Mouse (Mus musculus) liver, embryonic 11.5 days (tissue): ENCODE measurements around the gene Ncapd3. TPM values are rescaled to one million over a fixed set of nuclear protein-coding genes. Genes with fewer than 3 reads are reported as not detected.

Source experiments
- ATAC-seq: fragments of 200-750 bp; cut with Nextera tagmentation; replicated peaks from 2 replicates; pipeline ENCODE4 v1.8.0; 2017; ENCODE audit warnings: moderate number of reproducible peaks, mild to moderate bottlenecking, moderate TSS enrichment, moderate library complexity; ENCODE audit not compliant: low FRiP score
- DNase-seq: peaks from one replicate; pipeline ENCODE4 v3.0.0-alpha.2; 2017; ENCODE audit warnings: low spot score
- H3K27ac ChIP-seq: fragments of 300-500 bp; sonication (generic); 2 replicates; pipeline ENCODE4 v1.5.1; 2014; ENCODE audit warnings: mild to moderate bottlenecking, low read depth, low read length, control low read depth
- H3K27me3 ChIP-seq: fragments of 300-500 bp; sonication (generic); replicated peaks from 2 replicates; pipeline ENCODE4 v1.6.1; 2014; ENCODE audit warnings: low read length, mixed read lengths; ENCODE audit not compliant: control insufficient read depth, insufficient read depth
- H3K36me3 ChIP-seq: fragments of 300-500 bp; sonication (generic); 2 replicates; pipeline ENCODE4 v1.6.1; 2014; ENCODE audit warnings: mild to moderate bottlenecking, low read length, moderate library complexity, mixed read lengths; ENCODE audit not compliant: control insufficient read depth, insufficient read depth
- H3K4me1 ChIP-seq: fragments of 300-500 bp; sonication (generic); replicated peaks from 2 replicates; pipeline ENCODE4 v1.6.1; 2014; ENCODE audit warnings: low read length, mixed read lengths; ENCODE audit not compliant: control insufficient read depth, insufficient read depth
- H3K4me2 ChIP-seq: fragments of 300-500 bp; sonication (generic); 2 replicates; pipeline ENCODE4 v1.6.1; 2014; ENCODE audit warnings: mild to moderate bottlenecking, control low read depth, moderate library complexity
- H3K4me3 ChIP-seq: fragments of 300-500 bp; sonication (generic); 2 replicates; pipeline ENCODE4 v1.5.1; 2014; ENCODE audit warnings: low read depth, low read length, control low read depth
- H3K9ac ChIP-seq: fragments of 300-500 bp; sonication (generic); 2 replicates; pipeline ENCODE4 v1.6.1; 2014; ENCODE audit warnings: low read depth, low read length, control low read depth
- H3K9me3 ChIP-seq: fragments of 300-500 bp; sonication (generic); 2 replicates; pipeline ENCODE4 v1.6.1; 2016; ENCODE audit warnings: low read length, inconsistent platforms, mixed read lengths; ENCODE audit not compliant: control insufficient read depth
- WGBS: fragments of 180-500 bp; shearing (Covaris S2); extraction: QIAGEN DNeasy Blood & Tissue Kit; methylation state at CpG from one replicate; pipeline ENCODE4 v1.1.7; 2014; 5-methylcytosine and 5-hydroxymethylcytosine counted together
- polyA plus RNA-seq: library from polyadenylated mRNA; unstranded; fragments of >200 nt; fragmentation: Nextera tagmentation; extraction: Ambion mirVana; gene quantifications from 2 replicates; pipeline ENCODE4 v1.2.1, GENCODE M21; 2014

The Ncapd3 gene
- polyA plus RNA-seq, 1 experiment from 2014 or later, result 45.0 TPM

GRCm38 (mm10) chr9:27075812-27076211 lies 45.8 kb downstream of the Ncapd3 start:
- H3K4me3 ChIP-seq, result no peak overlapping the region
- no peak overlapping the region for H3K9ac ChIP-seq
- no peaks in the 10 kb centered on the region for H3K9me3 ChIP-seq
- no peaks in the 10 kb centered on the region for H3K27me3 ChIP-seq
- H3K36me3 ChIP-seq, result peaks cover 34% of the 10 kb centered on the region
- DNase-seq (no peak), ATAC-seq (no peak)
- no peak overlapping the region for H3K27ac ChIP-seq
- no peak overlapping the region for H3K4me2 ChIP-seq
- no peaks in the 10 kb centered on the region for H3K4me1 ChIP-seq

- H3K4me2 ChIP-seq, result no peak overlapping the region
- DNase-seq, result no peak
Observed at GRCm38 (mm10) chr9:27086256-27086655, 56.3 kb downstream of the Ncapd3 start.

GRCm38 (mm10) chr9:27087402-27087801 lies 57.4 kb downstream of the Ncapd3 start:
- H3K36me3 ChIP-seq, result peaks cover 68% of the 10 kb centered on the region
- no peak overlapping the region for H3K4me2 ChIP-seq
- no peak overlapping the region for H3K27ac ChIP-seq
- no peak overlapping the region for H3K4me3 ChIP-seq
- no peaks in the 10 kb centered on the region for H3K4me1 ChIP-seq
- no peaks in the 10 kb centered on the region for H3K9me3 ChIP-seq
- 91% methylated on average over 3 of the region's 3 CpGs for WGBS
- ATAC-seq (no peak), DNase-seq (no peak)
- no peak overlapping the region for H3K9ac ChIP-seq
- H3K27me3 ChIP-seq, result no peaks in the 10 kb centered on the region

More at GRCm38 (mm10) chr9:27086256-27086655, 56.3 kb downstream of the Ncapd3 start:
- Histone ChIP-seq H3K9ac (no peak overlapping the region), H3K4me1 (no peaks in the 10 kb centered on the region), H3K36me3 (peaks cover 65% of the 10 kb centered on the region), H3K27ac (no peak overlapping the region), H3K4me3 (no peak overlapping the region), H3K27me3 (no peaks in the 10 kb centered on the region), H3K9me3 (no peaks in the 10 kb centered on the region)
- no peak for ATAC-seq
- 66% methylated on average over 5 of the region's 5 CpGs for WGBS

GRCm38 (mm10) chr9:27090134-27090533 lies 60.2 kb downstream of the Ncapd3 start:
- H3K36me3 ChIP-seq, result peaks cover 57% of the 10 kb centered on the region
- WGBS, result 89% methylated on average over 1 of the region's 1 CpGs

GRCm38 (mm10) chr9:27090801-27091775 lies 61.1 kb downstream of the Ncapd3 start:
- Histone ChIP-seq H3K4me2 (no peak overlapping the region), H3K9me3 (no peaks in the 10 kb centered on the region), H3K4me3 (no peak overlapping the region), H3K27ac (no peak overlapping the region), H3K9ac (no peak overlapping the region), H3K27me3 (no peaks in the 10 kb centered on the region), H3K36me3 (peaks cover 58% of the 10 kb centered on the region), H3K4me1 (no peaks in the 10 kb centered on the region)
- WGBS, result 93% methylated on average over 13 of the region's 13 CpGs
- no peak for ATAC-seq
- DNase-seq, result no peak

More at GRCm38 (mm10) chr9:27090134-27090533, 60.2 kb downstream of the Ncapd3 start:
- no peaks in the 10 kb centered on the region for H3K27me3 ChIP-seq
- no peak overlapping the region for H3K27ac ChIP-seq
- H3K4me3 ChIP-seq, result no peak overlapping the region
- no peaks in the 10 kb centered on the region for H3K9me3 ChIP-seq
- no peak for ATAC-seq
- H3K4me2 ChIP-seq, result no peak overlapping the region
- DNase-seq, result no peak
- no peak overlapping the region for H3K9ac ChIP-seq
- H3K4me1 ChIP-seq, result no peaks in the 10 kb centered on the region

- Histone ChIP-seq H3K9me3 (no peaks in the 10 kb centered on the region), H3K4me3 (no peak overlapping the region), H3K9ac (no peak overlapping the region), H3K4me2 (no peak overlapping the region), H3K27me3 (no peaks in the 10 kb centered on the region), H3K27ac (no peak overlapping the region), H3K36me3 (peaks cover 46% of the 10 kb centered on the region), H3K4me1 (no peaks in the 10 kb centered on the region)
- WGBS, result 92% methylated on average over 6 of the region's 6 CpGs
- ATAC-seq, result no peak
- no peak for DNase-seq
Observed at GRCm38 (mm10) chr9:27092916-27093315, 62.9 kb downstream of the Ncapd3 start.

GRCm38 (mm10) chr9:27098092-27098491 lies 68.1 kb downstream of the Ncapd3 start:
- ATAC-seq (no peak), DNase-seq (no peak)
- Histone ChIP-seq H3K9me3 (no peaks in the 10 kb centered on the region), H3K36me3 (peaks cover 20% of the 10 kb centered on the region), H3K9ac (no peak overlapping the region), H3K4me1 (no peaks in the 10 kb centered on the region), H3K27ac (no peak overlapping the region), H3K27me3 (no peaks in the 10 kb centered on the region), H3K4me2 (no peak overlapping the region), H3K4me3 (no peak overlapping the region)
- WGBS, result 43% methylated on average over 4 of the region's 4 CpGs

- Histone ChIP-seq H3K4me2 (no peak overlapping the region), H3K36me3 (peaks cover 23% of the 10 kb centered on the region), H3K27me3 (no peaks in the 10 kb centered on the region), H3K9me3 (no peaks in the 10 kb centered on the region), H3K4me3 (no peak overlapping the region), H3K9ac (no peak overlapping the region), H3K4me1 (no peaks in the 10 kb centered on the region), H3K27ac (no peak overlapping the region)
- ATAC-seq (no peak), DNase-seq (no peak)
- 88% methylated on average over 8 of the region's 8 CpGs for WGBS
Observed at GRCm38 (mm10) chr9:27098557-27098956, 68.6 kb downstream of the Ncapd3 start.

- Histone ChIP-seq H3K4me1 (no peaks in the 10 kb centered on the region), H3K36me3 (peaks cover 23% of the 10 kb centered on the region), H3K9ac (no peak overlapping the region), H3K4me2 (no peak overlapping the region), H3K27ac (no peak overlapping the region), H3K9me3 (no peaks in the 10 kb centered on the region), H3K4me3 (no peak overlapping the region), H3K27me3 (no peaks in the 10 kb centered on the region)
- 58% methylated on average over 4 of the region's 4 CpGs for WGBS
- no peak for DNase-seq
- no peak for ATAC-seq
Observed at GRCm38 (mm10) chr9:27099474-27099873, 69.5 kb downstream of the Ncapd3 start.
